Mouse (Mus musculus): ENCODE measurements around the gene Agap3. TPM values are rescaled to one million over a fixed set of nuclear protein-coding genes. Genes with fewer than 3 reads are reported as not detected.

The Agap3 gene
- polyA plus RNA-seq, 1 experiment: 44.7 TPM

DNA sequence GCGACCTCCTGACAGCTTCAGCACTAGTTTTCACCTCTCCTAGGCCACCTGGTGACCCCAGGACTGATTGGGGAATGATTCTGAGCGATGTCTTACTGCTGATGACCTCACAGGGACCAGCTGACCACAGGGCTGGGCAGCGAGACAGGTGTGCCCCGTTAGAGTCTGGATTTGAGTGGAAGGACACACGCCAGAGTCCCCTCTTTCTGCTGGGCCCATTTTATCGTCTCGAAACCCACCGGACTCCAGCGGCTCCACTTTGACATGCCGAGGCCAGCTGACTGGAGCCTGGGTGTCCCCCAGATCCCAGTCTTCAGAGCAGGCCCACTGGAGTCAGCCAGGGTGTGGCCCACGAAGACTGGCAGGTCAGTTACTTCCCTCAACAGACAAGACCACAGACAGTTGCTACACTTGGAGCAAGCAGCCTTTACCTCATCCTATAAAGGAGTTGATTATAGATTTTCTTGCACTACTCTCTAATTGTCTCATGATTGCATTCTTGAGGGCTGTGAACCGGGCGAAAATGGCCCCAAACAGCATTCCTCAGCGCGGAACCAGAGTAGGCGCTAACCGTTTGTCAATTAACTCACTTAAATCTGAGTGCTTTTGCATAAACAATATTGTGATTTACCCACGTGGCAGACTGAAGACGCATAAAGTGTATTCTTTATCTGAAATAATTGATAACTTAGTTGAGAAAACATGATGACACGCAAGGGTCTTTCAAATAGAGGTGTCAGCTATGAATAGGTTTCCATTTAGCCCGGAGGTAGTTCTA, 27.8 kb upstream of the Agap3 start:
- WGBS: 10% methylated on average over 21 of the region's 21 CpGs
- Histone ChIP-seq H3K4me1 (ENCODE audit: control insufficient read depth, insufficient read depth, insufficient read length) (peaks cover 10% of the 10 kb centered on the region; the same call in 1 of the 2 replicates), H3K27me3 (ENCODE audit: control insufficient read depth, insufficient read depth, low read length) (no peaks in the 10 kb centered on the region), H3K27ac (ENCODE audit: insufficient read depth, low read length) (peak overlapping the region; percentile 95), H3K4me3 (ENCODE audit: extremely low read depth, insufficient read depth, insufficient read length) (peak overlapping the region; percentile 88), H3K36me3 (ENCODE audit: control insufficient read depth, insufficient read depth, low read length) (peaks cover 3% of the 10 kb centered on the region)
- TF ChIP-seq POLR2A (IDR thresholded peaks at IDR 0.05; ENCODE audit: low read depth, low read length) (no peak; the same call in 1 of the 2 replicates), CTCF (IDR thresholded peaks at IDR 0.05; ENCODE audit: extremely low read depth, insufficient read depth, insufficient read length, insufficient replicate concordance) (no peak)
- DNase-seq (ENCODE audit: low read depth in 1 of 2, low spot score in 2 of 2): peak in 1 of 2 experiments; percentile 21

GRCm38 (mm10) chr5:24424861-24425411, 27.0 kb upstream of the Agap3 start:
- WGBS: under 1% methylated on average over 58 of the region's 60 CpGs
- TF ChIP-seq POLR2A (IDR thresholded peaks at IDR 0.05; ENCODE audit: low read depth, low read length): peak; percentile 9; the same call in 1 of the 2 replicates
- TF ChIP-seq CTCF (IDR thresholded peaks at IDR 0.05; ENCODE audit: extremely low read depth, insufficient read depth, insufficient read length, insufficient replicate concordance): no peak
- Histone ChIP-seq H3K27ac (ENCODE audit: insufficient read depth, low read length) (peak overlapping the region; percentile 95), H3K36me3 (ENCODE audit: control insufficient read depth, insufficient read depth, low read length) (peaks cover 9% of the 10 kb centered on the region), H3K4me3 (ENCODE audit: extremely low read depth, insufficient read depth, insufficient read length) (peak overlapping the region; percentile 88), H3K4me1 (ENCODE audit: control insufficient read depth, insufficient read depth, insufficient read length) (peaks cover 10% of the 10 kb centered on the region; the same call in 1 of the 2 replicates), H3K27me3 (ENCODE audit: control insufficient read depth, insufficient read depth, low read length) (no peaks in the 10 kb centered on the region)
- DNase-seq (ENCODE audit: low read depth in 1 of 2, low spot score in 2 of 2): peak; percentile 78 to 82

GRCm38 (mm10) chr5:24425421-24426036, 26.4 kb upstream of the Agap3 start:
- Histone ChIP-seq H3K27ac (ENCODE audit: insufficient read depth, low read length) (peak overlapping the region; percentile 74), H3K4me3 (ENCODE audit: extremely low read depth, insufficient read depth, insufficient read length) (peak overlapping the region; percentile 88), H3K27me3 (ENCODE audit: control insufficient read depth, insufficient read depth, low read length) (no peaks in the 10 kb centered on the region), H3K4me1 (ENCODE audit: control insufficient read depth, insufficient read depth, insufficient read length) (peaks cover 10% of the 10 kb centered on the region; the same call in 1 of the 2 replicates), H3K36me3 (ENCODE audit: control insufficient read depth, insufficient read depth, low read length) (peaks cover 12% of the 10 kb centered on the region)
- TF ChIP-seq CTCF (IDR thresholded peaks at IDR 0.05; ENCODE audit: extremely low read depth, insufficient read depth, insufficient read length, insufficient replicate concordance) (no peak), POLR2A (IDR thresholded peaks at IDR 0.05; ENCODE audit: low read depth, low read length) (no peak)
- WGBS: 1% methylated on average over 28 of the region's 30 CpGs
- peak; percentile 39 to 61 for DNase-seq (ENCODE audit: low read depth in 1 of 2, low spot score in 2 of 2)

DNA sequence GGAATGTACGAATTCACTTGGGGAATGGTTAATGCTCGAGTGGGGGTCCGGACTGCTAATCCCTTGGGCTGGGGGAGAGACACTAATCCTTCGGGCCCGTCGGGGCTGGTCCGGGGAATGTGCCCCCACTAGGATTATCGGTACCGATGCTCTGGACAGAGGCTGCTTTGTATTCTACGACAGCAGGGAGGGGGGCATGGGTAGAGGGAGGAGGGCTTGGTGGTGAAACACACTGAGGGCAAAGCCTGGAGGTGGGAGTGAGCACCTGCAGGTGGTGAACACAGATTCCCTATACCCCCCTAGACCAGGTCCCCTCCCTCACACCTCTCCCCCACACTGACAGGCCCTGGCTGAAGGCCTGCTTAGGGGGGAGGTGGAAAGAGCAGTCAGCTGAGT, 25.9 kb upstream of the Agap3 start:
- no peak for DNase-seq (ENCODE audit: low read depth in 1 of 2, low spot score in 2 of 2)
- 19% methylated on average over 10 of the region's 10 CpGs for WGBS
- Histone ChIP-seq H3K4me1 (ENCODE audit: control insufficient read depth, insufficient read depth, insufficient read length) (peaks cover 10% of the 10 kb centered on the region; the same call in 1 of the 2 replicates), H3K27me3 (ENCODE audit: control insufficient read depth, insufficient read depth, low read length) (no peaks in the 10 kb centered on the region), H3K27ac (ENCODE audit: insufficient read depth, low read length) (no peak overlapping the region), H3K4me3 (ENCODE audit: extremely low read depth, insufficient read depth, insufficient read length) (peak overlapping the region; percentile 88; the same call in 1 of the 2 replicates), H3K36me3 (ENCODE audit: control insufficient read depth, insufficient read depth, low read length) (peaks cover 17% of the 10 kb centered on the region)
- TF ChIP-seq CTCF (IDR thresholded peaks at IDR 0.05; ENCODE audit: extremely low read depth, insufficient read depth, insufficient read length, insufficient replicate concordance): no peak
- TF ChIP-seq POLR2A (IDR thresholded peaks at IDR 0.05; ENCODE audit: low read depth, low read length): no peak

DNA sequence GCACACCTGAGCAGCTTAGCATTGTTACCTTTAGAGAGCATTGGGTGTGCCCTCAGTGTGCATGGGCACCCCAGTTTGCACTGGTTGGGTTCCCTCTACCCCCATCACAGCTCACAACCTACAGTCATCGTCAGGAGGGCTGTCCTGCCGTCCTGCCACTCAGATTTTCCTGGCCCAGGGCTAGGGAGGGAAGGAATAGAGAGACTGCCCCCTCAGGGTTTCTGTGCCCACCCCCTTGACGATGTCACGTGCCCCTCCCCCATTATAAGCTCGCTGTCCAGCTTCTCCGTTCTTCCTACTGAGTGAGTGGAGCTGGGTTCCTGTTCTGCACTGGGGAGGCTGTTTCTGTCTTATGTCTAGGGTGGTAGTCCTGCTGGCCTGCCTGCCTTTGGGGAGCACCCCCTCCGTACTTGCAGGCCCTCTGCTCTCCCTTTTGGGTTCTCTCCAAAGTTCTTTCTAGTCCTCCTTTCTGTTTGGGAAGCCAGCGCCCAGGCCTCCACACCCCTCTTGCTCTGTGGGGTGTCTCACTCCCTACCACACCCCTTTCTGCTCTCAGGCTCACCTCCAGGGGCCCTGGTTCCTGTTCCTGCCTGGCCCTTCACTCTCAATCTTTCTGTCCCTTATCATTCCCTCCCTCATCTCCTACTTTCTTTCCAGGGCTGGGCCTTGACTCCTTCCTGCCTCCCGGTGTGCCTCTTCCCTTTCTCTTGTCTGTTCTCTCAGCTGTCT, 25.3 kb upstream of the Agap3 start:
- DNase-seq (ENCODE audit: low read depth in 1 of 2, low spot score in 2 of 2): no peak
- TF ChIP-seq CTCF (IDR thresholded peaks at IDR 0.05; ENCODE audit: extremely low read depth, insufficient read depth, insufficient read length, insufficient replicate concordance): no peak
- no peak for TF ChIP-seq POLR2A (IDR thresholded peaks at IDR 0.05; ENCODE audit: low read depth, low read length)
- Histone ChIP-seq H3K27me3 (ENCODE audit: control insufficient read depth, insufficient read depth, low read length) (no peaks in the 10 kb centered on the region), H3K4me3 (ENCODE audit: extremely low read depth, insufficient read depth, insufficient read length) (no peak overlapping the region), H3K27ac (ENCODE audit: insufficient read depth, low read length) (no peak overlapping the region), H3K4me1 (ENCODE audit: control insufficient read depth, insufficient read depth, insufficient read length) (peaks cover 10% of the 10 kb centered on the region; the same call in 1 of the 2 replicates), H3K36me3 (ENCODE audit: control insufficient read depth, insufficient read depth, low read length) (peaks cover 24% of the 10 kb centered on the region)
- 49% methylated on average over 9 of the region's 9 CpGs for WGBS

DNA sequence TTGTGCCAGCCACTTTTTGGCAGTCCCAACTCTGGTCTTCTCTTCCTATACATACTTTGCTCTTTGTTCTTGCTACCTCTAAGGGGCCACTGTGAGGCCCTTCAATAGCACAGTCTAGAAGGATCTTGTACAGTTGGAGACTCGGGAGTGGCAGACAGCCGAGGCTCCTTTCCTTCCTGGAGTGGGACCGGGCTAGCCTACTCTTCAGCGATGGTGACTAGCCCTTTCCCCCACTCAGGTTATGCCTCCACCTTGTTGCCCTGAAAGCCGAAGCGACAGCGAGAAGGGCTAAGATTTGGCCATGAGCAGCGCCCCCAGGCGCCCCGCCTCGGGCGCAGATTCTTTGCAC, 24.7 kb upstream of the Agap3 start:
- Histone ChIP-seq H3K27me3 (ENCODE audit: control insufficient read depth, insufficient read depth, low read length) (no peaks in the 10 kb centered on the region), H3K4me1 (ENCODE audit: control insufficient read depth, insufficient read depth, insufficient read length) (peaks cover 10% of the 10 kb centered on the region; the same call in 1 of the 2 replicates), H3K4me3 (ENCODE audit: extremely low read depth, insufficient read depth, insufficient read length) (no peak overlapping the region), H3K36me3 (ENCODE audit: control insufficient read depth, insufficient read depth, low read length) (peaks cover 28% of the 10 kb centered on the region), H3K27ac (ENCODE audit: insufficient read depth, low read length) (no peak overlapping the region)
- 83% methylated on average over 12 of the region's 12 CpGs for WGBS
- no peak for DNase-seq (ENCODE audit: low read depth in 1 of 2, low spot score in 2 of 2)
- TF ChIP-seq CTCF (IDR thresholded peaks at IDR 0.05; ENCODE audit: extremely low read depth, insufficient read depth, insufficient read length, insufficient replicate concordance): no peak
- no peak for TF ChIP-seq POLR2A (IDR thresholded peaks at IDR 0.05; ENCODE audit: low read depth, low read length)
